Mouse (Mus musculus): ENCODE results near the gene Hapln1.

The Hapln1 gene

DNA sequence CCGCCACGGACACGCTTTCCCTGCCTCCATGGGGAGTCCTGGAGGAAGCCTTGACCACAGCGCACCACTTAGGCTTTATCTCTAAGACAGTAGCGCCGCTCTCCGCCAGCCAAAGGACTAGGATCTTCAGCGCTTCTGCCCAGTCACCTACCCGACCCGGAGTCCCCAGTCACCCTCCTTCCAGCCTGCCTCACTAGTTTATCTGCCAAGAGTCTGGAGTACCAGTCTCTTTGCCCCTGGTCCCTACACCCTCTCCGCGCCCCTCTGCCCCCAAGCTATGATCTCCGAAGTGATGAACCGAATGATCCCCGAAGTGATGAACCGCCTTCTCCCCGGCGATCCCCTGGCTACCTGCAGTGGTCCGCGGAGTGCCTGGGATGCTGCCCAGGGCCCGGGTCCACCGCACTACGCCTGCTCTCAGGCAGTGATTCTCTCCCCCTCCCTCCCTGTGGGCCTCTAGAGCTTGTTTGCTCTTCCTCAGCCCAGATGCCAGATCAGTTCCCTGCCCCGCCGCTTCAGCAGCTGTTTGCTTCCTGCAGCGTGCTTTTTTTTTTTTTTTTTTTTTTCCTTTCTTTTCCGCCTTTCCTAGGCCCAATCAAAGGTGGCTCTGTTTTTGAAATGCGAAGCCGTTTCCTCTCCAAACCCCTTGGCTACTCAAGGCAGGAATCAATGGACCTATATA lies at the start of gene Hapln1:
Hapln1 (plus strand) TSS at position 592 of the 682 bp plus-strand sequence.
- DNase-seq = peak; percentile 81 to 84

- no peak for DNase-seq
Observed at GRCm38 (mm10) chr13:89493169-89493568, 46.4 kb upstream of the Hapln1 start.

- no peak for DNase-seq
Observed at GRCm38 (mm10) chr13:89493678-89494077, 45.9 kb upstream of the Hapln1 start.

DNA sequence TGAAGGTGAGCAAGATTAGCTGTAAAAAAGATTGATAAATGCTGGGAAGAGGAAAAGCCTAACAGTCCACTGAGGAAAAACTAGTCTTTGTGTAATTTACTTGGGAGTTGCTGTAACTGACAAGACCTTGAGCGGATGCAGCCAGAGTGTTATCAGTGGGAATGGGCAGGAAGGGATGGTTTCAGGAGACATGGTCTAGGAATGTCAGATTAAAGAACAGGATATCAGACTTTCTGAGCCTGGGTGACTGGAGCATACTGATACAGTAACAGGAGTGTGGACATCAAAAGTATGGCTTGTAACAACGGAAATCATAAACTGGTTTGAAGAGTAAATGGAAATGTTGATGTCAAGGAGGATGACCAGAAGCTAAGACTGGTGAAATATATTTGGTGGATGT lies 43.0 kb upstream of the Hapln1 start:
- no peak for DNase-seq

DNA sequence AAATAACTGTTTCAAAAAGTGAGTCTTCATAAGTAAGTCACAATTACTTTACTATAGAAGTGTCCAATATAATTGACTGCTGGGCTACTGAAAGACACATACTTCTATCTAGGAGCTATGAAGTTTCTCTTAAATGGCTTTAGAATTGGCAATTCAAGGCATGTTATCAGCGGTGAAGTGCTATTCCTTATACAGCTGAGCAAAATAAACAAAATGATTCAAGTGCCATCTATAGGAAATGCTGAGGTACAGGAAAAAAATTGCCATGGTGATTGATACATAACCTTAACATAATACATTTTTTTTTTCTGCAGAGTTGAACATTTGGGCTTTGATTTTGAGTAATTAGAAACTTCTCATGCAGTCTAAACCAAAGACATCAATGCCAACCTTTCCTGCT lies 40.2 kb upstream of the Hapln1 start:
- DNase-seq = no peak

GRCm38 (mm10) chr13:89521507-89521908 lies 18.1 kb upstream of the Hapln1 start:
- no peak for DNase-seq

GRCm38 (mm10) chr13:89528716-89529115 lies 10.9 kb upstream of the Hapln1 start:
- peak; percentile 29 to 51 for DNase-seq

- no peak for DNase-seq
Observed at GRCm38 (mm10) chr13:89530386-89530785, 9.2 kb upstream of the Hapln1 start.

DNA sequence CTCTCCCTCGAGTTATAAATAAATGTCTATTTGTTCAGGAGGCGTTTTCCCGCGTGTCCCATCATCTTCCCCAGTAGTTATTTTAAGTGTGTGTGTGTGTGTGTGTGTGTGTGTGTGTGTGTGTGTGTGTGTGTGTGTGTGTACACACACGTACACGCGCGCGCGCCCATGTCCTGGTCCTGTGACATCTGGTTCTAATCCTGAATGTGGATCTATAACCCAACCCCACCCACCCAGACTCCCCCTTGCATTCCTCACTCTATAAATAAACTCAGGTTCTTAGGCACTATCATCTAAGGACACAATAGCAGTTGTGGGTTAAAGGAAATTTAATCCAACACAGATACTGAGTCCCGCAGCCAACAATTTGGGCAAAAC lies 280 bp downstream of the Hapln1 start:
- no peak for DNase-seq

DNA sequence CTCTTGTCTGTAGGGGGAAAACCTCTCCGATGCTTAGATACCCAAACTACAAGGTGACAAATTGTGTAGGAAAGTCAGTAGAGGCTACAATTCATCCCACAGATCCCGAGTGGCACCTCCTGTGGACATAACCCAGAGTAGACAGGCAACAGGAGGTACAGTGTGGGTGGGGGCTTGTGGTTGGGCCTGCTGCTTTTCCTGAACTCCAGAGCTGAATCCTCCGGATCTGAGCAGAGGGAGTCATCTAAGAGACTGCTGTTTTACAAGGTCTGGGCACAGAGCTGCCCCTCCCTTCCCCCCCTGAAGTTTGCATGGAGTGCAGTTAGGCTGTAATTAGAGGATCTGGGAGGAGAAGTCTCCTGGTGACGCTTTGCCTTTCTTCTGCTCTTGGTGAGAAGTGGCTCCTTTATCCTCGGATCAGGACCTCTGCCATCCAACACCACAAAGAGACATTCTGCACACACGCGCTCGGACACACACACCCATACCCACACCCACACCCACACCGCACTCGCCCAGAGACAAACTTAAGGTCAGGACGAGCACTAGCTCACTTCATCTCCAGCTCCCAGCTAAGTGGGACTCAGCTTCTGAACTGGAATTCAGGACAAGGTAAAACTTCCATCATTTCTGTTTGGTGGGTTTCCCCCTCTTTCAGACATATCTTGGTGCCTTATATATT lies 846 bp downstream of the Hapln1 start:
- no peak for DNase-seq

GRCm38 (mm10) chr13:89543003-89543402 lies 3.4 kb downstream of the Hapln1 start:
- DNase-seq = peak; percentile 73 to 86

- peak; percentile 76 to 80 for DNase-seq
Observed at GRCm38 (mm10) chr13:89548203-89548740, 8.7 kb downstream of the Hapln1 start.

- DNase-seq = no peak
Observed at GRCm38 (mm10) chr13:89549507-89549906, 9.9 kb downstream of the Hapln1 start.

DNA sequence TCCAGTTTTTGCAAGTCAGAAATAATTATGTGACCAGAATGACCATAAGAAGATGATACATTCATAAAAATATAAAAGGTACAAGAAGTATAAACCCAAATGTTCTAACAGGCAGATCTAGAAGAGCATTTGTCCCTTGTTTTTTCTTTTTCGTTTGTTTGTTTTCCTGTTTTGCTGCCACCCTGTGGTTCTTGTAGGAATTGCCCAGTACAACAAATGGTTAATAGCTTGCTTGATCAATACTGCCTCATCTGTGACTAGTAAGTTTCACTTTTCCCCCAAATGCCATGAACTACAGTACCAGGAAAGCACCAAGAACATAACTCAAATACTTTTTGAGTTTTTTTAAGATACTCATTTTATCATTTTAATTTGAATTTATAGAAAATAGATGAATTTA lies 11.9 kb downstream of the Hapln1 start:
- peak; percentile 45 to 59 for DNase-seq

DNA sequence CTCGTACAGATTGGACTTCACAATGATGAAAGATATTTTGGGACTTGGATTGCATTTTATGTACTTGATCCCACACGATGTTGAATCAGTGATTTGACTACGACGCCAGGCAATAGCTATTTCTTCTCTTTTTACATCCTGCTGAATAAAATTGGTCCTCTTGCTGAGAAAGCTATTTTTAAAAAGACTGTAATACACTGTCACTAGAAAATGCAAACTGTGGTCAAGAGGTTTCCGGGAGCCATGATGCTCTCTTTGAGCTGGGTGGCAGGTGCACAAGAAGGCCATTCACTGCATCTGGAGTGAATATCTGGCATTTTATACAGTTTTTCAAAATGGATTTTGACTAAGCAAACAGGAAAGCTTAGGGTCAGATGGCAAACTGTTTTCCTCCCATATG lies 24.9 kb downstream of the Hapln1 start:
- no peak for DNase-seq

- no peak for DNase-seq
Observed at GRCm38 (mm10) chr13:89566300-89566699, 26.7 kb downstream of the Hapln1 start.

DNA sequence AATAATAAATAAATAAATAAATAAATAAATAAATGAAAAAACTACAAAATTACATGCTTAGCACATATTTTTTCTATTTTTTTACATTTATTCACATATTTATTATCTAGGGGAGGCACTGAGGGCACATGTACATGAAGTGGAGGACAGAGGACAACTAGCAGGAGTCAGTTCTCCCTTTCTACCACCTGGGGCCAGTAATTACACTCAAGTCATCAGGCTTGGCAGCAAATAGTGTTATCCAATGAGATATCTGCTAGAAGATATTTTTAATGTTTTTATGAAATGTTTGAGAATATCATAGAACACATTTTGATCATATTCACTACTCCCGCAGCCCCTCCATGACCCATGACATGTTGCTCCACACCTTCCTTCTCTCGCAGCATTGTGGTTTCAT lies 39.5 kb downstream of the Hapln1 start:
- DNase-seq = no peak

DNA sequence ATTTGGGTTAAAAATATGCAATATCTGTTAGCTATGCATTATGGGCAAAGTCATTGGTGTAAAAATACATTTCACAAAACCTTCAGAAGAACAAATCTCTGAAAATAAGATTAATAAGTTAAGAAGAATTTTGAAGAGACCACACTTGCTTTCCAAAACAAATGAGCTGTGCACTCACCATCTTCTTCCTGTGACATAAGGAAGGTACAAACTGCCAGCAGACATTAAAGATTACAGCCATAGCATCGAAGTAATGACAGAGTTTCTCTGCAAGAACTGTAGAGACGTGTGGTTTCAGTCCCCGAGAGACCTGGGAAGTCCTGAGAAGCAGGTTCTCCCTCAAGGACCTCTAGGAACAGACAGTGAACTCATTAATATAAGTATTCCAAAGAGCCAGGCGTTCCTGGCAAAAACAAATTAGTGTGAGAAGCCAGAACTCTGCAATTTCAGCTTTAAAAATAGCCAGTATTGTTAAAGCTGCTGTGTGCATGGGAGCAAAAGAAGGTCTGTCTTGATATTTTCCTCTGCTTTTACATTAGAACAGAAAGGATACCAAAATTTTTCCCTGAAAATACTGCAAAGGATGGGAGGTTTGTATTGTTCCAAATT lies 43.6 kb downstream of the Hapln1 start:
- DNase-seq = no peak

DNA sequence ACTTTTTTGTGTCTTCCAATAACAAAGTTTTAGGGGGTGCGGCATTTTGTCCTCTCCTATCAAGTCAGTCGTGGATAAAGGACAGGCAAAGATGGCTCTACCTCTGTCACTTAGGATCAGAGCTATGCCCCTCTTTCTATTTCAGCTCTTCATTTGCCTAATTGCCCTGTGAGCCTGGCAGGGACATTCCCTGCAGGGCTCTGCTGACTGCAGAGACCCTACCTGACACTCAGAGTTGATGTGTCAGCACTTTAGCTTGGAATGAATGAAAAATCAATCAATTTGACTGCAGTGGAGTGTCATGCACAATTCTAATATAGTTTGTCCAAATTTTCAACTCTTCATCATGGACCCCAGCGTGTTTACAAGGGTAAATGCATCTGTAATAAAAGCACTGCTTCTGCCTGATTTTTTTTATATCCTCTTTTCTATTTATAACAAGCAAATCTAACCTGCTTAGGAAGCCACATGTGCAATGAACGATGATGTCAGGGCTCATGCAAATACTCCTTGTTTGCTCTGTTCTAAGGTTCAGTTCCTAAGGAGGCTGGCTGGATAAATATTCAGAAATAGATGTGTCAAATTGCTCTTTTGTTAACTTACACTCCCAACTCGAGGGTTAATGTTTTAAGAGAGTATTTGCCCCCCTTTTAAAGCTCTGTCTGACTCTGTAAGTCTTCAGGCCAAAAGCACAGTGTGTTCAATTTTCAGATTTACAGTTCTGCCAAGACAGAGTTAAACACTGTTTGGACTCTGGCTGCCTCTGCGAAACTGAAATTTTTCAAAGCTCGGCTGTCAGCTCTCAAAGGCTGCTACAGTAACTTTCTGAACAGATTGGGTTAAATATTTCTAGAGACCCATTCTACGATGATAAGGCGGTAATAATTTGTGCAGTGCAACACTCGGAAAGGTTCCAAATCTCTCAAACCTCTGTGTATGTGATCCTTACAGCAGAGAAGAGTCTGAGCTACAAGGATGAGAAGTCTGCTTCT lies 44.4 kb downstream of the Hapln1 start:
- DNase-seq = no peak

DNA sequence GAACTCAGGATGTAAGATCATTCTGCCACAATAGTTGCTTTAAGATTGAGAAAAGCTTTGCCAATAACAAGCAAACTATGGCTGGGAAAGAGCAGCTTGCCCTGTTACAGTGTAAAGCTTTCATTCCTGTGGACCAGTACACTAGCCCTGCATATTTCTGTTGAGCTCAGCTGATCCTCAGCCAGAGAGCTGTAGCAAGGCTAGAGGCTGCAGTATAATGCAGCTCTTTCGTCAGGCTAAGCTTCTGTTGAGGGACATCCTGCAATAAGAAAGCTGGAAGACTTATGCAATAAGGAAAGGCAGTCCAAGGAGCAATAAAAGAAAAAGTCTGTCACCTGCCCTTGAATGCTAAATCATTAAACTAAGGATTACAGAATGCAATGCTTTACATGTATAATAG lies 45.5 kb downstream of the Hapln1 start:
- no peak for DNase-seq

- DNase-seq = no peak
Observed at GRCm38 (mm10) chr13:89595105-89595504, 55.5 kb downstream of the Hapln1 start.

DNA sequence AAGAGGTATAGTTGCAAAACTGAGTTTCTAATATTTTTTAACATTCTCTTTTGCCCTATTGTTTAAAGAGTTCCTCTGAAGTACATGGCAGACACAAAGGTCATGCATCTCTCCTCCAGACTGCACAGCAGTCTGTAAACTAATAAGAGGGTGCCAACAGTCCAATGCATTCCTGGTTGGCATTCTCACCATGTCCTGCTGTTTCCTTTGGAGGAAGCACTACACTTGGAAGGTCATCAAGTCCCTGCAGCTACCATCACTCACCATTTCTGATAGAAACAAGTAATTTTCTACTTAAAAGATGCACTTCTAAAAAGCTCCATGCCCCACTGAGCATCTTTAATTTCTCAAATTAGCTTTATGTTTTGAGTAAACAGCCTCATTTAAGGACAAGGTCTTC lies 57.8 kb downstream of the Hapln1 start:
- DNase-seq = peak; percentile 41 to 68

- no peak for DNase-seq
Observed at GRCm38 (mm10) chr13:89600466-89600865, 60.9 kb downstream of the Hapln1 start.

Data from cerebellum, postnatal 10 days (tissue).